Mouse (Mus musculus) heart, postnatal 10 days (tissue): Measurements from ENCODE around the gene Efhd1. TPM values are rescaled to one million over a fixed set of nuclear protein-coding genes. Genes with fewer than 3 reads are reported as not detected.

Source experiments
- DNase-seq, 2 experiments: peaks; one replicate each; pipeline ENCODE4 v3.0.0; 2021
- intact Hi-C: fragments of 180-260 bp; cut with DNase I; formaldehyde crosslinking; loops from one replicate; pipeline ENCODE4 v1.15.1; 2025
- total RNA-seq, 2 experiments: library from RNA; stranded (reverse); gene quantifications; 2 replicates each; pipeline ENCODE4 v1.2.3; 2021

Gene Efhd1
- total RNA-seq = 1 to 10 TPM; 6.4 to 6.8 TPM

DNA sequence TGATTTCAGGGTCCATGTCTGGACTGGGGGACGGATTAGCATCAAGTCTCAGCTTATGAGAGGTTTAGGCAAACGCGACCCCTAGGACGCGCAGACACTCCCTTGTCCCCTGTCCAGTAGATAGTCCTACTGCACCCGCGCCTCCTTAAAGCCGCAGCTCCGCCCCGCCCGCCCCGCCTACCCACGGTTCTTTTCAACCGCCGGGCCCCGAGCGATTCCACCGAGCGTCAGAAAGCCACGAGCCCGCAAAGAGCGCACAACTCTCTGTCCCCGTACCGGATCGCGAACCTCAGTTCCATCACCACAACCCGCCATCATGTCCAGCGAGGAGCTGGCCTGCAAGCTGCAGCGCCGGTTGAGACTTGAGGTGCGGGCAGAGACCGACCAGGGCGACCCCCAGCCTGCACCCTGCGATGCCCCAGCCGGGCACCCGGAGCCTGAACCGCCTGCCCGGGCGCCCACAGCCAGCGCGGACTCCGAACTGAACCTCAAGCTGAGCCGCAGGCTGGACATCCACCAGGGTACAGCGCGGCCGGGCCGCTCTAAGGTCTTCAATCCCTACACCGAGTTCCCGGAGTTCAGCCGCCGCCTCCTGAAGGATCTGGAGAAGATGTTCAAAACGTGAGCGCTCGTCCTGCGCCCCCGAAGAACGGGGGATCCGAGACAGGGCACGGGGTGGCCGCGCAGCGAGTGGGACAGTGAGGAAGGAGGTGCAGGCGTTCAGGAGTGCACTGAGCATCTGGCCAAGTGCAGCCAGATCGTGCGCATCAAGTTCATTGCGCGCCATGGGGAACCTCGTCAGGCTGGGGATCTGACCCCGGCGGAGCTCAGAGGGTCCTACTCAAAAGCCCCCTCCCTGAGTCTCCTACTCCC, at the start of gene Efhd1:
Gene Efhd1 (plus strand): TSS at position 230 of the 873 bp plus-strand sequence.
- peak; percentile 42 to 48 for DNase-seq
- intact Hi-C loops = no loop called here

DNA sequence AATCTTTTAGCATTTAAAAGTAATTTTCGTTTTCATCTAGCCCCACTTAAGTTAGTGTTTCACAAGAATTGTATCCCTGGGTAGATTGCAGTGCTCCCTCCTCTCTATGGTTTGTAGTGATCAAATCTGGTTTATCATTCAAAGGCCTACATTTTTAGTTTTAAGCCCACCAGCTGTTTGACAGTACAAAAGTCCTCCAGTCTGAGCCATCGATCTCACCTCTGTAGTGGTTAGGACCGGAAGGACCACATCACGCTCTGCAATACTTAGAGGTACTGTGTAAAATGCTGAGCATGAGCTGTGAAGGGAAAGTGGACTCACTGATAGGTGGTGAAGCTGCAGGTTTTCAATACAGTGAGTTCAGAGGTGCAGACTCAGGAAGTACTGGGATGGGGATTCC, 49.4 kb upstream of the Efhd1 start:
- intact Hi-C loops = loop anchor here (10.0 kb wide), 1 partner anchor 540 kb away; the partner anchor contains the start of gene Atg16l1
- no peak for DNase-seq

- DNase-seq = no peak
These were observed 46.2 kb upstream of the Efhd1 start for GRCm38 (mm10) chr1:87217938-87218337.

DNA sequence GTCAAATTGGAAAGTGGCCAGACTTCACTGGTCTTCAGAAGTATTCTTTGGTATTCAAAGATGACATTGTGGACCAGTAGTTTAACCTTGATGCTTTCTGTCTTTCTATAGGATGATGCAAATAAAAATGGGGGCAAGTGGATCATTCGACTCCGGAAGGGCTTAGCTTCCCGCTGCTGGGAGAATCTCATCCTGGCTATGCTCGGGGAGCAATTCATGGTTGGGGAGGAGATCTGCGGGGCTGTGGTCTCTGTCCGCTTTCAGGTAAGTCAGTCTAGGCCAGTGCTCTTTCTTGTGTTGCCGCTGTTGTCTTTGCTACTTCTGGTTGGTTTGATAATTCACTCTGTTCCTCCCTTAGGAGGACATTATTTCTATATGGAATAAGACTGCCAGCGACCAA, 38.4 kb upstream of the Efhd1 start:
- intact Hi-C loops = no loop called here
- DNase-seq = no peak

More at GRCm38 (mm10) chr1:87217938-87218337, 46.2 kb upstream of the Efhd1 start:
- intact Hi-C loops = loop anchor here (10.0 kb wide), 1 partner anchor 537 kb away; the partner anchor contains the start of gene Atg16l1

DNA sequence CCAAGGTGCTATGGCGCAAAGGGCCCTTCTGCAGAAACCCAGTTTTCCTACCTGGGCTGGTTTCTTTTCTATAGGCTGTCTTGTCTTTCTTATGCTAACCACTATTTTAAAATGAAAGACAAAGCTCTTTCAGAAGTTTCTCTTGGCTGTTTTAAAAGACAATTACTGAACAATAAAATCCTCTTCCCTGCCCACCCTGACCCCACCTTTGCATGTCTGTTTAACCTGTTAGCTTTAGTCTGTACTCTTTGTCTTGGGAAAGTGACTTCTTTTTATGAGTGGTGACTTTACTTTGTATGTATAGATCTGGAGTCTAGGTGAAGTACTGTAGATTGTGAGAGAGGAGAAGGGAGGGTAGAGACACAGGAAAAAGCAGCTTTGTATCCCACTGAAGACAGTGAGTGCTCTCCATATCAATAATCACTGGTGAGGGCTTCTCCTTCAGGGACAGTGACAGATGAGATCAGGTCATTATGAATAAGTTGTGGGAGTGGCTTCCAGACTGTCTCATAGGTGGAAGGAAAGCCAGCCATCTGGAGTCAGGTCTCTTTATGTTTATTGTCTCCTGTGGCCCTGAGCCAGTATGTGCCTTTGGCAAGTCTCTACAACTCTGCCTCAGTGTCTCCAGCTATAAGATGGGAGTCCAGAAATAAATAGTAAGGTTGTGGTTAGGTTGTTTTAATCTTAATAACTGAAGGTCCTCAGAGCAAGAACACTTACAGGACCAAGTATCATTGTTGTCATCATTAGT, 37.6 kb upstream of the Efhd1 start:
- intact Hi-C loops = no loop called here
- DNase-seq = no peak

DNA sequence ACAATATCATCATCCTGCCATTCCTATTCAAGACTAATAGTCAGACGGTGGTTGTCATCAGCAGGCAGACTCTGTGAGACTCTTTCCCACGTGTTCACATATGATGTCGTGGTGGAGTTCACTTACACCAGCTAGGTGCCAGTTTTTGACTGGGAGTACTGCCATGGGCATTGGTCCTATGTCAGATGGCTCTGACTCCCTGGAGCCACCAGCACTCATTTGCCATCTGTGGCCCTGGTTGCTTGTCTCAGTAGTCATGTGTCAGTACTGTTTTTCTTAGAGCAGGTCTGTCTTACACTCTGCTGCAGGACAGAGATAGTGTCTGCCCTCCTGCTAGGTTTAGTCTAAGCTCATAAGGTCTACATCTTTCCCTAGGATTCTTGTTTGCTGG, 37.0 kb upstream of the Efhd1 start:
- no peak for DNase-seq

DNA sequence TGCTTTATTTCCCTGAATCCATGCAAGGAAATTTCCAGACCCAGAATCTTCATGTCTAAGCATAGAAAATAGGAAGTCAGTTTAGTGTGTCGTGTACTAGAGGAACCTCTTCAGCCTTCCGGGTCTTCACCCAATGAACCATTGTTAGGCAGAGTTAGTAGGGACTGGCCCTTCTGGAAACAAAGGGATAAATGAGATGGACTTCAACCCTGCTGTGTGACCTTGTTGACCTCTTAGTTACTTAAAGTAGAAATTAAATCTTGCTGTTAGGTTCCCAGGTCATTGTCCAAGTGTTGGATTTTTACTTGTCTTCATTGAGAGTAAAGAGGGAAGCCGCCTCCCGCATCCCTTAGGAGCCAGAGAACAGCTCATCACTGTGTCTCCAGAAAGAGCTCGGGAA, 33.6 kb upstream of the Efhd1 start:
- intact Hi-C loops = no loop called here
- no peak for DNase-seq

More for the DNA sequence above, 37.0 kb upstream of the Efhd1 start:
- intact Hi-C loops = no loop called here

GRCm38 (mm10) chr1:87232197-87232596, 32.0 kb upstream of the Efhd1 start:
- no peak for DNase-seq
- intact Hi-C loops = no loop called here

- intact Hi-C loops = no loop called here
These were observed 25.1 kb upstream of the Efhd1 start for GRCm38 (mm10) chr1:87239056-87239455.

DNA sequence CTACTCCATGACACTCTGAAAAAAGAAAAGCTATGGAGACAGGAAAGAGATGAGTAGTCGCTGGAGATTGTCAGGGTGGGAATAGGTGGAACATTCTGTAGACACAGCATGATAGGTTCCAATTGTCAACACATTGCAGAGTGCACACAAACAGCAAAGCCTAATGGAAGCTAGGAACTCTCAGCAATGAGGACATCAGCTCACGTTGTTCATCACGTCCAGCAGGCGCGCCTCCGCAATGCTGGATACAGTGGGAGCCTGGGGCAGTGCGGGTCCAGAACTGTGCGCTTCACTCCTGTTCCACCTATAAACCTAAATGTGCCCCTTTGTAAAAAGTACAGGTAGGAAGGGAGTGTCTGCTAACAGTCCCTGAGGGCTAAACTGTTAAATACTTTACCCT, 21.1 kb upstream of the Efhd1 start:
- intact Hi-C loops = no loop called here
- no peak for DNase-seq

More at GRCm38 (mm10) chr1:87239056-87239455, 25.1 kb upstream of the Efhd1 start:
- DNase-seq = no peak

DNA sequence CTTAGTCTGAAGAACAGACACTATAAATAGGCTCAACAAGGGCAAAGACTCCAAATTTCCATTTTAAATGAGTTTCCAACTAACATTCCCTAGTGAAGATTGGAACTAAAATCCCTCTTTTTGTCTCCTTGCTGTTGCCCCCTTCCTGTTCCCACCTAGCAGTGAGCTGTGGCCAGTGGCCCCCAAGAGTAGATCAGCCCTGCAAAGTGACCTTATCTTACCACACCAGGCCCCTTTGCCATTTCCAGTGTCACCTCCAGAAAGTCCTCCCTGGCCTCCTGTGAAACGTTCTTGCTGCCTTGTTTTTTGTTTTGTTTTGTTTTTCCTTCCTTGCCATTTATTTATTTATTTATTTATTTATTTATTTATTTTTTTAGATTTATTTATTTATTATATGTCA, 18.7 kb upstream of the Efhd1 start:
- intact Hi-C loops = loop anchor here (5.0 kb wide), 1 partner anchor 122 kb away; no protein-coding TSS in a partner anchor
- no peak for DNase-seq

DNA sequence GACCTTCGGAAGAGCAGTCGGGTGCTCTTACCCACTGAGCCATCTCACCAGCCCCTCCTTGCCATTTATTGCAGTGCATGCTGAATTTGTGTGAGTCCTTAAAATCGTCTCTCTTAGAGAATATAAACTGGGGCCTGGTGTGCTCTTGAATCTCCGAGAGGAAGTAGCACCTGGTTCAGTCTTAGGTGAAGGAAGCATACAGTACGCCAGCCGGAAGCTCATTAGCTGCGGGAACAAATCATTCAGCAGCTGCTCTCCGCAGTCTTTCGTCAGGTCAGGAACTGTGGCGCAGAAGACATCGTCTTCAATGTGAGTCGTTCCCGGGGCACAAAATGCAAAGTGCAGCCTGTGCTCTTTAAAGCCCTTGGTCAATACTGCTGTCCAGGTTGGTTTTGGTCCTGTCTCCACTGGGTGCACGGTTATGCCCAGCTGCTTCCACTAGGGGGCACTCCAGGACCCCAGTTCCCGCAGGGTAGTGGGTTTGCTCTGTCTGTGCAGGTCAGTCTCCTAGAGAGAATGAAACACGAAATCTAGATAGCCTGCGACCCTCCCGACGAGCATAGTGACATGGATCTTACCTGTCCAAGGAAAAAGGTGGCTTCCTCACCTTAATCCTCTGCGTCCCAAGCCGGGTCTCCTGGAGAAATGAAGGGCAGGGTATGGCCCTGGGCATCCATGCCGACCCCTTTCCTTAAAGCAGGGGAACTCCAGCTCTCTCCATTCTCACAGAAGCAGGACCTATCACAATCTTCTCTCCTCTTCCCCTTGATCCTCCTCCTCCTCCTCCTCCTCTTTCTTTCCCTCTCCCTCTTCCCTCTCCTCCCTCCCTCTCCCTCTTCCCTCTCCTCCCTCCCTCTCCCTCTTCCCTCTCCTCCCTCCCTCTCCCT, 18.0 kb upstream of the Efhd1 start:
- intact Hi-C loops = loop anchor here (1.0 to 5.0 kb wide), 2 partner anchors 46 to 121 kb away; no protein-coding TSS in a partner anchor
- DNase-seq = peak; percentile 82 to 88

DNA sequence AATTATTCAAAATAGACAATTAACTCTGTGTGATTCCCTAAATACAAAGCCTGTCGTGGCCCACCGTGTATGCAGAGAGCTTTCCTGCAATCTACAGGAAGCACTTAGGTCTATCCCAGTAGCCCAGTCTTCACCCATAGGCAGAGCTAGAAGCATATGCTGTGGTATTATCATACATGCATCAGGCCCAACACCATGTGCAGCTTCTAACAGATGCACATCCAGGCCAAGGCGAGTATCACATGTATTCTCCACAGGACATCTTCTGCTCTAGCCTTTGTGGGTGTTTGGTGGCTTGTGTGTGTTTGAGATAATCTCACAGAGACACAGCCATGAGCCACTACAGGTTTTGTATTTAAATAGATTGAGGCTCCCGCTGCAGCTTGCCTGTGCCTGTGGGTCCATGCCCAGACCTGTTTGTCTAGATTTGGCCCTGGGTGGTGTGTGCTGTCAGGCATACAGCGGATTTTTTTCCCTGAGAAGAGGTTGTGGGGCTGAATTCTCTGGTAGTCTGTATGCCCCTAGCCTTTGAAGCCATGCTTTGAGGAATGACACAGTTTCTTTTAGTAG, 12.0 kb upstream of the Efhd1 start:
- DNase-seq = no peak
- intact Hi-C loops = no loop called here

DNA sequence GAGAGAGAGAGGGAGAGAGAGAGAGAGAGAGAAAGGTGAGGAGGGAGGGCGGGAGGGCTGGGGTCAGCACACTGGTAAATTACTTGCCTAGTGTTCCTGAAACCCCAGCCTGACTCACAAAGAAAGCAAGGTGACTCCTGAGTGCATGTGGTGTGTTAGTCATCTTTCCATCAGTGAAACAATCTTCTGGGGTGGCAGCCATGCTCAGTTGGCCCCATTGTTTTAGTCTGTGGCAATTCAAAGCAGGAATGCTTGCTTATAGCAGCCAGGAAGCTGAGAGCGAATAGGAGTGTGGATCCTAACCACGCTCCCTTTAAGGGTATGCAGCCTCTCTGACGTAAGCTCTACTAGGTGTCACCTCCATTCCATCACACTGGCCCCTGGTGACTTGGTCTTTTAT, 9.0 kb upstream of the Efhd1 start:
- intact Hi-C loops = no loop called here
- DNase-seq = no peak

GRCm38 (mm10) chr1:87257691-87258090, 6.5 kb upstream of the Efhd1 start:
- intact Hi-C loops = loop anchor here (1.0 kb wide), 1 partner anchor 35 kb away; no protein-coding TSS in a partner anchor
- DNase-seq = no peak

DNA sequence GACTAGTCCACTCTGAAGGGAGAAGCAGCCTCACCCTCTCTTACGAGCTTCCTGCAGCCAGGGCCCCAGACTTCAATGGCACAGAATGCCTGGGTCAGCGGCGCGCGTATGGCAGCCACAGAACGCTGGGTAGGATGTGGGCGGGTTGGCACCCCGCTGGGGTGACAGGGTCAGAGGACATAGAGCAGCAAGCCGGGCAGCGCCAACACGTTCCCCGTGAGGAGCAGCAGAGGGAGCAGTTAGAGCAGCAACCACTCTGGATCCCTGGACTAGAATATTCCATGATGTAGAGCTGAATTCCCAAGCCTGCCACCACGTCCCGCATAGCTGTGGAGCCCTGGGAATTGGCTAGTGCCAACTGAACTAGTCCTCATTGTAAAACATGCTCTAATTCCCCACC, 5.7 kb upstream of the Efhd1 start:
- intact Hi-C loops = loop anchor here (1.0 kb wide), 1 partner anchor 34 kb away; no protein-coding TSS in a partner anchor
- peak; percentile 20 to 45 for DNase-seq

GRCm38 (mm10) chr1:87259316-87259715, 4.8 kb upstream of the Efhd1 start:
- intact Hi-C loops = no loop called here
- DNase-seq = no peak

GRCm38 (mm10) chr1:87263257-87263656, 906 bp upstream of the Efhd1 start:
- intact Hi-C loops = no loop called here
- DNase-seq = peak in 1 of 2 experiments; percentile 17

DNA sequence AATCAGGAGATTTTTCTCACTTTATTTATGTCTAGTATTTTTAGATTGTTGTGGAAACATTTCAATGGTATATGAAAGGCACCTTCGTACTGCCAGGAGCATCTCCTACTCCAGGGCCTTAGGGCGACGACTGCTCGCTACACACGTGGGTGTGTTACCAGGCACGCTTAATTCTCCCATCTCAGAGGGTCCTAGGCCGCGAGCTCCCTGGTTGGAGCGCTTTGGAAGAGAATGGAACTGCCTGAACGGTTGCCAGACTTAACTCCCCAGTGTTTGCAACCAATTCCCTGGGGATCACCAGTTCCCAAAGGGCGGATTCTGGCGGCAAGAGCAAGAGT, 398 bp upstream of the Efhd1 start:
- intact Hi-C loops = no loop called here
- DNase-seq = no peak

DNA sequence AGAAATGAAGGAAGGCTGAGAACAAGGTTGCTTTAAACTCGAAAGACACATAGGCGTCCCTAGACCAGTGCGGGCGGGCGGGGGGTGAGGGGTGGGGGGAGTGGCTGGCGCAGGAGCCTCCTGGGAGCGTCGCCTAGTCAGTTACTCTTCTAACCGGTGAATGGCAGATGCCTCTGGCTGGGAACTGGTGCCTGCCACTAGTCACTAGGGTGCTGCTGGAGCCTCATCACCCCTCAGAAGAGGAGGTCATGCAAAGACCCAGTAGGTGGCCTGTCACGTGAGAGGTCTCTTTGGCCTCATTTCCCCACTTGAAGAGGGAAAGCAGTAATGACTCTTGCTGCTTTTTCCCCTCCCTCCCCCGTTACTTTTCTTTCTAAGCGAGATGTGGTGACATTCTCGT, 1.0 kb downstream of the Efhd1 start:
- intact Hi-C loops = no loop called here
- peak; percentile 4 to 13 for DNase-seq
